Mouse (Mus musculus) testis, adult 2 months (tissue): ENCODE data around the gene Afap1l2.

ENCODE experiments used
- CTCF ChIP-seq: fragments of 200-500 bp; IDR thresholded peaks from 2 replicates; pipeline ENCODE4 v1.5.1; 2012; ENCODE audit warnings: low read depth, mild to moderate bottlenecking, inconsistent platforms, low read length, moderate library complexity; ENCODE audit not compliant: control insufficient read depth, insufficient read depth, insufficient replicate concordance
- POLR2A ChIP-seq: fragments of 200-500 bp; IDR thresholded peaks from 2 replicates; pipeline ENCODE4 v1.6.1; 2012; ENCODE audit warnings: low read depth, mild to moderate bottlenecking, inconsistent platforms, low read length, moderate library complexity; ENCODE audit not compliant: control insufficient read depth

DNA sequence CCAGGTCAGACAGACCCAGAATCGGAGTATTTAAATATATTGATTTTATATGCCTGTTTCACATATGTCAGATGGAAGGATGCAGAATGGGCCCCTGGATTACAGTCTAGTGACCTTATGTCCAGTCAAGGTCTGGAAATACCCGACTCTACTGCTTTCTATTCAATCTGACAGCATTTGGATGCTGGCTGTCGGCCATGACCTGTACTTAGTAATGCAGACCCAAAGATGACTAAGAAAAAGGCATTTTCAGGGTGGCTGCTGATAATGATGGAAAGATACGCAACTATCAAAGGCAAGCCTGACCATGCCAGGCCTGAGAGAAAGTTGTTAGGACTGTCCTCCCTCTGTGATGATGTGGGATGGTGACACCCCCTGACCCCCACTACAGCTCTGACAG, 14.3 kb downstream of the Afap1l2 start:
- TF ChIP-seq CTCF = no peak
- TF ChIP-seq POLR2A = no peak
